ENCODE assay signal across 8 mouse cellular contexts in the genomic region with DNA sequence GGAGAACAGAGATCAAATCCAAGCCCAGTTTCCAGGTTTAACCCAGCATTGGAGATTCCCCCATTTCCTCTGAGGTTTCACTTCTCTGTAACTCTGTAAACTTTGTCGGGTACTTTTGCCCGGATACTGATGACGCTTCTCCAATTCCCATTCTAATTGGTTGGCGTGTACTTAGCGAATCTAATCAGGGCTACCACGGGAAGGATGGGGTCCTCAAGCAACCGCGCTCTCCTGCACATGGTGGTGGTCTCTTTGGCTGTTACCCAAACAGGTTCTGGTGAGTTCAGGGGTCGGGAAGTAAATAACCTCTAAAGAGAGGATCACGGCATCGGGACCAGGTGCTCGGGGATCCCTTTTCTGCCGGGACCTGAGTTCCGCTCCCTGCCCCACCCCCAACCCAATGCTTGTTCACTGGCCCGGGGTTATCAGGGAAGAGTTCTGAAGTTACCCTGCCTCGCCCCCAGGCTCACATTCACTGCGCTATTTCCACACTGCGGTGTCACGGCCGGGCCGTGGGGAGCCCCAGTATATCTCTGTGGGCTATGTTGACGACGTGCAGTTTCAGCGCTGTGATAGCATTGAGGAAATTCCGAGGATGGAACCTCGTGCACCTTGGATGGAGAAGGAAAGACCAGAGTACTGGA. TPM values are rescaled to one million over a fixed set of nuclear protein-coding genes. Genes with fewer than 3 reads are reported as not detected.
DNase-seq lines count a peak whose midpoint lies in the region; ATAC-seq lines count a peak whose summit lies in the region.

Gene H2-M3, plus strand, starts transcription at position 163 of the 644 bp plus-strand sequence.

- H3K27me3 ChIP-seq in hindbrain, embryonic 11.5 days (ENCODE audit: control insufficient read depth, insufficient read depth, low read length): no peaks in the 10 kb centered on the region

- peak; percentile 78 for DNase-seq in Muller cell, postnatal 12 days (ENCODE audit: inconsistent ontology term)
- peak; percentile 47 for DNase-seq in cerebellum, adult 9-11 months
- DNase-seq in frontal cortex, adult 2 months (ENCODE audit: extremely low spot score in 1 of 2, low spot score in 1 of 2): peak; percentile 74 to 98
- DNase-seq in hindbrain, embryonic 11.5 days (ENCODE audit: low spot score): peak; percentile 91
- peak; percentile 94 to 95 for DNase-seq in layer of hippocampus, postnatal 10 days (ENCODE audit: low spot score in 2 of 2)
- peak; percentile 94 for DNase-seq in lung, postnatal 10 days
- peak; percentile 78 for DNase-seq in ovary, postnatal 36 days (ENCODE audit: low spot score)
- DNase-seq in thymus, postnatal 25 days: peak; percentile 96

- 0 out of 2 replicates have a peak within 1 kb of the TSS, but pooled peaks have one; percentile 28 for H3K9ac ChIP-seq in hindbrain, embryonic 11.5 days (ENCODE audit: low read depth, low read length)

- peak within 1 kb of the TSS; percentile 48 for H3K4me3 ChIP-seq in hindbrain, embryonic 11.5 days (ENCODE audit: low read depth, low read length)

- no peak within 1 kb of the TSS for H3K27ac ChIP-seq in hindbrain, embryonic 11.5 days (ENCODE audit: low read depth, low read length)

- peak; percentile 98 for ATAC-seq in hindbrain, embryonic 11.5 days (ENCODE audit: low FRiP score)

- no peaks in the 10 kb centered on the region for H3K9me3 ChIP-seq in hindbrain, embryonic 11.5 days (ENCODE audit: control insufficient read depth, low read length)

- no peaks in the 10 kb centered on the region for H3K36me3 ChIP-seq in hindbrain, embryonic 11.5 days (ENCODE audit: control insufficient read depth, insufficient read depth, low read length)

- H3K4me2 ChIP-seq in hindbrain, embryonic 11.5 days (replicated peaks; ENCODE audit: low read depth, low read length): peak within 1 kb of the TSS; percentile 80

- no peaks in the 10 kb centered on the region for H3K4me1 ChIP-seq in hindbrain, embryonic 11.5 days (replicated peaks; ENCODE audit: control insufficient read depth, insufficient read depth, low read length)

- WGBS in hindbrain, embryonic 11.5 days: 5% methylated on average over 26 of the region's 26 CpGs

RNA-seq across cellular contexts. Expression of gene H2-M3, which starts in this region (rescaled TPM):
- 2.4 and 3.0 TPM in 2 replicates for polyA plus RNA-seq in frontal cortex, adult 2 months (2012; rRNA removed)
- polyA plus RNA-seq in hindbrain, embryonic 11.5 days (2014; fragmentation: Nextera tagmentation; extraction: Ambion mirVana): 0.93 and 1.3 TPM in 2 replicates
- 1 to 10 TPM; 1.7 to 2.5 TPM for total RNA-seq in layer of hippocampus, postnatal 10 days (2021)
